Mouse (Mus musculus): ENCODE measurements at regions not wholly inside any gene's neighbourhood (a gene's known extent, or its start where the extent isn't known, plus 50 kb on each side); places are given as distances from the start of the nearest gene placed in this dataset.

GRCm38 (mm10) chr8:41485163-41485562 is 68.3 kb upstream of the Frg1 start:
- ATAC-seq (ENCODE audit: insufficient read depth, low read depth) (no peak), DNase-seq (ENCODE audit: low spot score) (no peak)
- no peaks in the 10 kb centered on the region for H3K4me1 ChIP-seq (ENCODE audit: control insufficient read depth, insufficient read depth)
- TF ChIP-seq EP300 (IDR thresholded peaks at IDR 0.05; ENCODE audit: low read depth) (no peak), CTCF (IDR thresholded peaks at IDR 0.05; ENCODE audit: low read depth) (no peak)
- WGBS, result 61% methylated on average over 5 of the region's 5 CpGs
- no peak overlapping the region for H3K4me2 ChIP-seq (ENCODE audit: low read depth, low read length)
- H3K9ac ChIP-seq (replicated peaks; ENCODE audit: low read depth, low read length), result no peak overlapping the region
- H3K9me3 ChIP-seq (replicated peaks; ENCODE audit: control insufficient read depth, low read length), result no peaks in the 10 kb centered on the region
- H3K4me3 ChIP-seq (ENCODE audit: low read depth, low read length), result no peak overlapping the region
- no peak overlapping the region for H3K27ac ChIP-seq (ENCODE audit: low read depth)
- no peaks in the 10 kb centered on the region for H3K36me3 ChIP-seq (replicated peaks; ENCODE audit: control insufficient read depth, insufficient read depth, low read length)
- no peaks in the 10 kb centered on the region for H3K27me3 ChIP-seq (ENCODE audit: control insufficient read depth, insufficient read depth, low read length)

- no peak overlapping the region for H3K9ac ChIP-seq (replicated peaks; ENCODE audit: low read depth, low read length)
- no peak for ATAC-seq (ENCODE audit: insufficient read depth, low read depth)
- no peak for DNase-seq (ENCODE audit: low spot score)
- no peak overlapping the region for H3K27ac ChIP-seq (ENCODE audit: low read depth)
- no peaks in the 10 kb centered on the region for H3K27me3 ChIP-seq (ENCODE audit: control insufficient read depth, insufficient read depth, low read length)
- no peaks in the 10 kb centered on the region for H3K4me1 ChIP-seq (ENCODE audit: control insufficient read depth, insufficient read depth)
- no peaks in the 10 kb centered on the region for H3K36me3 ChIP-seq (replicated peaks; ENCODE audit: control insufficient read depth, insufficient read depth, low read length)
- H3K4me2 ChIP-seq (ENCODE audit: low read depth, low read length), result no peak overlapping the region
- H3K4me3 ChIP-seq (ENCODE audit: low read depth, low read length), result no peak overlapping the region
- H3K9me3 ChIP-seq (replicated peaks; ENCODE audit: control insufficient read depth, low read length), result no peaks in the 10 kb centered on the region
- WGBS, result 76% methylated on average over 3 of the region's 3 CpGs
- no peak for TF ChIP-seq CTCF (IDR thresholded peaks at IDR 0.05; ENCODE audit: low read depth)
These were observed 66.4 kb upstream of the Frg1 start for GRCm38 (mm10) chr8:41483297-41483696.

DNA sequence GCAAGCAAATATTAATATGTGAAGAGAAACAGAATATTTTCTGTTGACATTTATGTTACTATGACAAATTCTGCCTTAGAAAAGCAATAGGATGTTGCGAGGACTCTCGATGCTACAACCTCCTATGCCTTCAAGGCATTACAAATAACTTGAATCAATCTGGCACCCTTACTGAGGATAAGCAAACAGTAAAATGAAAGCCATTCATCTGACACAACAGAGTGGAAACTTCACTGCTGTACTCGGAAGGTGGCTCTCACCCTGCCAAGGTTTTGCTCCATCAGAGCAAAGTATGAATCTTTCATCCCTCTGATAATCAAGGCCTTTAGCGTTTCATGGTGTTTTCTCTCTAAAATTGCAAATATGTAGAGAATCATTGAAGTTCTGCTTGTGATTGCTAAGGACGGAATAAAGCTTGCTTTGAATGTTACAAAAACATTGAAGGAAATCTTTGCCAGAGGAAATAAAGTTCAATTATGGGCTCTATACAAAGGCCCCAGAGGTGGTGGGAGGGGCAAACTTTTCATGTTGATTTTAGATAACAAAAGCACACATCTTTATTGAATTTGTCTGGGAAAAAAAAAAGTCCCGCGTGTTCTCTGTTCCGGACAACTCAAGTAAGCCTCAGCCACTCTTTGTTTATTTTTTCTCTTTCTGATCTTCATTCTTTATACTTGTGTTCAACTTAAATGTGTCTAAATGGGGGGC is 56.3 kb upstream of the Frg1 start:
- H3K4me2 ChIP-seq (ENCODE audit: low read depth, low read length), result no peak overlapping the region
- no peaks in the 10 kb centered on the region for H3K27me3 ChIP-seq (ENCODE audit: control insufficient read depth, insufficient read depth, low read length)
- H3K9me3 ChIP-seq (replicated peaks; ENCODE audit: control insufficient read depth, low read length), result no peaks in the 10 kb centered on the region
- no peak for DNase-seq (ENCODE audit: low spot score)
- ATAC-seq (ENCODE audit: insufficient read depth, low read depth), result no peak
- no peak overlapping the region for H3K9ac ChIP-seq (replicated peaks; ENCODE audit: low read depth, low read length)
- no peaks in the 10 kb centered on the region for H3K4me1 ChIP-seq (ENCODE audit: control insufficient read depth, insufficient read depth)
- no peak overlapping the region for H3K4me3 ChIP-seq (ENCODE audit: low read depth, low read length)
- no peaks in the 10 kb centered on the region for H3K36me3 ChIP-seq (replicated peaks; ENCODE audit: control insufficient read depth, insufficient read depth, low read length)
- H3K27ac ChIP-seq (ENCODE audit: low read depth), result no peak overlapping the region
- WGBS, result 59% methylated on average over 8 of the region's 8 CpGs
- no peak for TF ChIP-seq CTCF (IDR thresholded peaks at IDR 0.05; ENCODE audit: low read depth)
- no peak for TF ChIP-seq EP300 (IDR thresholded peaks at IDR 0.05; ENCODE audit: low read depth)

GRCm38 (mm10) chr8:41472233-41472632 is 55.4 kb upstream of the Frg1 start:
- no peak for ATAC-seq (ENCODE audit: insufficient read depth, low read depth)
- 96% methylated on average over 3 of the region's 3 CpGs for WGBS

More at GRCm38 (mm10) chr8:41472233-41472632, 55.4 kb upstream of the Frg1 start:
- H3K9me3 ChIP-seq (replicated peaks; ENCODE audit: control insufficient read depth, low read length), result no peaks in the 10 kb centered on the region
- H3K36me3 ChIP-seq (replicated peaks; ENCODE audit: control insufficient read depth, insufficient read depth, low read length), result no peaks in the 10 kb centered on the region
- no peaks in the 10 kb centered on the region for H3K4me1 ChIP-seq (ENCODE audit: control insufficient read depth, insufficient read depth)
- no peak overlapping the region for H3K9ac ChIP-seq (replicated peaks; ENCODE audit: low read depth, low read length)
- H3K27ac ChIP-seq (ENCODE audit: low read depth), result no peak overlapping the region
- DNase-seq (ENCODE audit: low spot score), result no peak
- no peak overlapping the region for H3K4me2 ChIP-seq (ENCODE audit: low read depth, low read length)
- no peak overlapping the region for H3K4me3 ChIP-seq (ENCODE audit: low read depth, low read length)
- no peak for TF ChIP-seq EP300 (IDR thresholded peaks at IDR 0.05; ENCODE audit: low read depth)
- TF ChIP-seq CTCF (IDR thresholded peaks at IDR 0.05; ENCODE audit: low read depth), result no peak
- no peaks in the 10 kb centered on the region for H3K27me3 ChIP-seq (ENCODE audit: control insufficient read depth, insufficient read depth, low read length)

Data from heart, postnatal 0 days (tissue).